Mouse (Mus musculus) kidney, adult 2 months (tissue): Measurements from ENCODE around the gene Abhd11. TPM values are rescaled to one million over a fixed set of nuclear protein-coding genes. Genes with fewer than 3 reads are reported as not detected.

Experiments used
- DNase-seq: peaks from one replicate; pipeline ENCODE4 v3.0.0; 2021
- H3K27ac ChIP-seq: fragments of 200-500 bp; 2 replicates; pipeline ENCODE4 v1.5.1; 2012; ENCODE audit warnings: low read depth, low read length, control low read depth, inconsistent platforms; ENCODE audit not compliant: insufficient read depth
- H3K27me3 ChIP-seq: fragments of 200-500 bp; replicated peaks from 2 replicates; pipeline ENCODE4 v1.6.1; 2012; ENCODE audit warnings: mild to moderate bottlenecking, moderate library complexity, low read length, inconsistent platforms; ENCODE audit not compliant: control insufficient read depth, insufficient read depth
- H3K36me3 ChIP-seq: fragments of 200-500 bp; 2 replicates; pipeline ENCODE4 v1.6.1; 2012; ENCODE audit warnings: mild to moderate bottlenecking, moderate library complexity, low read length, inconsistent platforms; ENCODE audit not compliant: control insufficient read depth, insufficient read depth
- H3K4me1 ChIP-seq: fragments of 200-500 bp; 2 replicates; pipeline ENCODE4 v1.6.1; 2011; ENCODE audit warnings: low read length; ENCODE audit not compliant: control insufficient read depth, insufficient read depth
- H3K4me3 ChIP-seq: fragments of 200-500 bp; 2 replicates; pipeline ENCODE4 v1.5.1; 2011; ENCODE audit warnings: mild to moderate bottlenecking, low read depth, low read length, control low read depth; ENCODE audit not compliant: insufficient read depth
- CTCF ChIP-seq: fragments of 200-500 bp; conservative IDR thresholded peaks from 2 replicates; pipeline ENCODE4 v1.5.1; 2011; ENCODE audit warnings: low read depth, mild to moderate bottlenecking, control low read depth, low read length, moderate library complexity, mixed read lengths; ENCODE audit not compliant: insufficient read depth, insufficient read length
- POLR2A ChIP-seq: fragments of 200-500 bp; IDR thresholded peaks from one replicate; pipeline ENCODE4 v1.6.1; 2011; ENCODE audit warnings: low read depth, low read length, control low read depth
- WGBS: fragments of 180-500 bp; shearing (Covaris S2); methylation state at CpG from one replicate; pipeline ENCODE4 v1.1.7; 2018; 5-methylcytosine and 5-hydroxymethylcytosine counted together
- polyA plus RNA-seq: library from polyadenylated mRNA; depleted of rRNA; stranded (reverse); fragments of >200 nt; gene quantifications from 2 replicates; pipeline ENCODE4 v1.2.3, GENCODE M21; 2012

The Abhd11 gene
- polyA plus RNA-seq, 1 experiment = 111 TPM

DNA sequence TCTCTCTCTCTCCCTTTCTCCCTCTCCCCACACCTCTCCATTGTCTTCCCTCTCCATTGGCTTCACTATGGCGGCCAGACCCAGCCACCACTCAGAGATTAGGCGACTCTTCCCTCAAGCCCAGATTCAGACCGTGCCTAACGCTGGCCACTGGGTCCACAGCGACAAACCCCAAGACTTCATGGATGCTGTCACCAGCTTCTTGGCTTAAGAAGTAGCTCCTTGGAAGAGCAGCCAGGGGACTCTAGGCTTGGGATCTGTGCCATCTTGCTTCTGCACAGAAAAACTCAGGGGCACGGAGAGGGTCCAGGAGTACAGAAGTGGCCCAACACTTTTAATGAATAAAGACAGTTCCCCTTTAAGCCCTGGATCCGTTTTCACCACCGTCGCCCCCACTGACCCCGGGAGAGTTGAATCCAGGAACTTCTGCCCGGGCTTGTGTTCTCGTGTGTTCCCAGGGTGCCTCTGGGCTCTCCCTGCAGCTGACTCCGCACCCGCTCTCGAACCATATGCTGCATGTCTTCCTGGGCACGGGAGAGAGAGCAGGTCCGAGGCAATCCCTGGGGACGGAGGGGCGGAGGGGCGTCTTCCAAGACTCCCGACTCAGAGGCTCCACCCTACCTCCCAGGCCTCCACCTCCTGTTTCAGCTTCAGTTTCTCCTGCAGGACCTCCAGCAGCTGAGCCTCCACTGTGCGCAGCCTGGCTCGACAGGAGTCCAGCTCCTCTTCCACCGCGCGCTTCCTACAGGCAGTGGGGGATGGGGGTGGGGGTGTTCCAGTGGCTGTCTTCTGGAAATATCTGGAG lies 3.1 kb downstream of the Abhd11 start:
- Histone ChIP-seq H3K27me3 (no peaks in the 10 kb centered on the region), H3K4me3 (peak overlapping the region; percentile 9), H3K27ac (no peak overlapping the region; the same call in 1 of the 2 replicates), H3K4me1 (peaks cover 9% of the 10 kb centered on the region; the same call in 1 of the 2 replicates), H3K36me3 (no peaks in the 10 kb centered on the region)
- 51% methylated on average over 26 of the region's 26 CpGs for WGBS
- TF ChIP-seq POLR2A (no peak), CTCF (no peak)
- no peak for DNase-seq

DNA sequence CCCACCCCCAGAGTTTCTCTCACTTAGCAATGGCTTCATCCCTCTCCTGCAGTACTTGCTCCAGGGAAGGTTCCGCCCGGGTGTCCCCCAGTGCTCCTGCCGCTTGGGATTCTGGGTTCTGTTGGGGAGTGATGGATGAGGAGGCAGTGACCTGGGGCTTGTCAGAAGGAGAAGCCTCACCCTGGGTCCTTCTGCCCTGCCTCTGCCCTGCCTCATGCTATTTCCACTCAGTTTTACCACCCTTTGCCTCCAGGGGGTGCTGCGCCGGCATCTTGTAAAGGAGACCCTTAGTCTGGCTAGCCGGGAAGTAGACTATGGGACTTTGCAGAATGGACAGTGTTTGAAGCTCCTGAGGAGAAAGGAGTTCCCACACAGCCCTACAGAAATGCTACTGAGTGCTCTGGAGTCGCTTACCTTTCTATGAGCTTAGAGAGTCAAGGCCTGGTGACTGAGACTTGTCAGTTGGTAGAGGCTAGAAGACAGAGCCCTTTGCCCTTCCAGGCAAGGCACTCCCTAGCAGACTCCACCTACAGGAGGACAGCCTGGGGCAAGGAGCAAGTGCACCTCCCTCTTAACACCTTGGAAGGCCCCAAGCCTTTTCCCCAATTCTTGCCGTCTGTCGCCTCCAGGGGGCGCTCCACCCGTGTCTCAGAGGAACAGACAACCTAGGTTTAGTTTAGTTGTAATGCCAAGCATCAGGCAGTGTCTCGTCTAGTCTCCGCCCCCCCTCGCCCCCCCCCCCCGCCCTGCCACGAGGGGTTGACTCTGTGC lies 3.9 kb downstream of the Abhd11 start:
- DNase-seq = peak; percentile 91
- Histone ChIP-seq H3K36me3 (no peaks in the 10 kb centered on the region), H3K4me1 (peaks cover 9% of the 10 kb centered on the region; the same call in 1 of the 2 replicates), H3K27ac (peak overlapping the region; percentile 40; the same call in 1 of the 2 replicates), H3K4me3 (peak overlapping the region; percentile 9; the same call in 1 of the 2 replicates), H3K27me3 (no peaks in the 10 kb centered on the region)
- TF ChIP-seq CTCF (peak; percentile 74), POLR2A (no peak)
- 9% methylated on average over 16 of the region's 16 CpGs for WGBS

DNA sequence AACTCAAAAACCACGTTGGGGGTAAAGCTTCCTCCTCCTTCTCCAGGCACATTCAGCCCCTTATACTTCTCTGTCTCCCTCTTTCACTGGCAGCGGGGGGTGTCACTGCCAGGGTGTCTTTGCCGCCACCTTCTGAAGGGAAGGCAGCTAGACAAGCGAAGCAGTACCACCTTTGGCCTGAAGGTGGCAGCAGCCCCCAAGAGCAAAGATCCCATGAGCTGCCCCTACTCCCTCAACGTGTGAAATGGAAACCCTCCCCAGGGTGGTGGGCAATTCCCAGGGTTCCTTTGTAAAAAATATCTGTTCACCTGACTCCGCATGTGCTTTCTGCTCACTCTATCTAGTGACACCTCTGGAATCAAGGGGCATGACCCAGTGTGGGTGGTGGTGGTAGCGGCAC lies 6.5 kb downstream of the Abhd11 start:
- DNase-seq = peak; percentile 86
- peaks cover 5% of the 10 kb centered on the region; the same call in 1 of the 2 replicates for H3K4me1 ChIP-seq
- H3K4me3 ChIP-seq = no peak overlapping the region
- no peak overlapping the region for H3K27ac ChIP-seq
- H3K27me3 ChIP-seq = no peaks in the 10 kb centered on the region
- WGBS = 9% methylated on average over 7 of the region's 7 CpGs
- H3K36me3 ChIP-seq = no peaks in the 10 kb centered on the region
- TF ChIP-seq POLR2A = no peak
- TF ChIP-seq CTCF = peak; percentile 95

DNA sequence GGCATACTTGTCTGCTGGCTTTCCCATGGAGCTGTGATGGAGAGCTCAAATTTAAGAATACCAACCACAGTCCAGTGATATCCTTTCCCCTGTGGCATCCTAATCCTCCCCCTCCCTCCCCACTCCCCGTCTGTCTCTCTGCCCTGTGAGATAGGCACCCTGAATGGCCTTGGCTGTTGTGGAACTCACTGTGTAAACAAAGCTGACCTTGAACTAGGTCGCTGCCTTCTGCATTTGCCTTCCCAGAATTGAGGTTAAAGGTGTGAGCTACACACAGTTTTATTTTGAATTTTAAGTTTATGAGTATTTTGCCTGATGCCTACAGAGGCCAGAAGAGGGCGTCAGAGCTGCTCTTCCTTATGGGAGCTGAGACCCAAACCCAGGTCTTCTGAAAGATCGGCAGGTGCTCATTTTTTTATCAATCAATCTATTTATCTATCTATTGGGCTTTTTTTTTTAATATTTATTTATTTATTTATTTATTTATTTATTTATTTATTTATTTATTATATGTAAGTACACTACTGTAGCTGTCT lies 7.3 kb downstream of the Abhd11 start:
- H3K27ac ChIP-seq = no peak overlapping the region
- peaks cover 1% of the 10 kb centered on the region; the same call in 1 of the 2 replicates for H3K4me1 ChIP-seq
- 43% methylated on average over 4 of the region's 4 CpGs for WGBS
- H3K4me3 ChIP-seq = no peak overlapping the region
- no peaks in the 10 kb centered on the region for H3K27me3 ChIP-seq
- TF ChIP-seq POLR2A = no peak
- peak; percentile 30; the same call in 1 of the 2 replicates for TF ChIP-seq CTCF
- H3K36me3 ChIP-seq = no peaks in the 10 kb centered on the region
- DNase-seq = peak; percentile 46

DNA sequence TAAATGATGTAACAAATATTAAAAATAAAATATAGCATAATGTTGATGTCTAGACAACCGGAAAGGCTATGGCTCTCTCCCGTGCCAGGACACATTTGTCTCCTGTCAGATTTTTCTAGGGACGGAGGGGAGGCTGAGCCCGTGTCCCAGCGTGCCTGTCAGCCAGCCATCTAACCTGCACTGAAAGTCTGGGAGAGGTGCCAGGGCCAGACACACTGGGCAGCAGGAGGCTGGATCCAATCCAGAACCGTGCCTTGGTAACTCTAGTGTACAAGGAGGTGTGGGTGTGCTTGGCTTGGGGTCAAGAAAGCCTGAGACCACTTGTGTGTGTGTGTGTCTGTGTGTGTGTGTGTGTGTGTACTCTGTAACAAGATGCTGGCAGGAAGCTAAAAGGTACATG lies 12.9 kb downstream of the Abhd11 start:
- WGBS = 4% methylated on average over 6 of the region's 6 CpGs
- Histone ChIP-seq H3K27ac (no peak overlapping the region), H3K4me3 (no peak overlapping the region), H3K36me3 (no peaks in the 10 kb centered on the region), H3K4me1 (peaks cover 13% of the 10 kb centered on the region; the same call in 1 of the 2 replicates), H3K27me3 (no peaks in the 10 kb centered on the region)
- DNase-seq = peak; percentile 95
- no peak for TF ChIP-seq POLR2A

DNA sequence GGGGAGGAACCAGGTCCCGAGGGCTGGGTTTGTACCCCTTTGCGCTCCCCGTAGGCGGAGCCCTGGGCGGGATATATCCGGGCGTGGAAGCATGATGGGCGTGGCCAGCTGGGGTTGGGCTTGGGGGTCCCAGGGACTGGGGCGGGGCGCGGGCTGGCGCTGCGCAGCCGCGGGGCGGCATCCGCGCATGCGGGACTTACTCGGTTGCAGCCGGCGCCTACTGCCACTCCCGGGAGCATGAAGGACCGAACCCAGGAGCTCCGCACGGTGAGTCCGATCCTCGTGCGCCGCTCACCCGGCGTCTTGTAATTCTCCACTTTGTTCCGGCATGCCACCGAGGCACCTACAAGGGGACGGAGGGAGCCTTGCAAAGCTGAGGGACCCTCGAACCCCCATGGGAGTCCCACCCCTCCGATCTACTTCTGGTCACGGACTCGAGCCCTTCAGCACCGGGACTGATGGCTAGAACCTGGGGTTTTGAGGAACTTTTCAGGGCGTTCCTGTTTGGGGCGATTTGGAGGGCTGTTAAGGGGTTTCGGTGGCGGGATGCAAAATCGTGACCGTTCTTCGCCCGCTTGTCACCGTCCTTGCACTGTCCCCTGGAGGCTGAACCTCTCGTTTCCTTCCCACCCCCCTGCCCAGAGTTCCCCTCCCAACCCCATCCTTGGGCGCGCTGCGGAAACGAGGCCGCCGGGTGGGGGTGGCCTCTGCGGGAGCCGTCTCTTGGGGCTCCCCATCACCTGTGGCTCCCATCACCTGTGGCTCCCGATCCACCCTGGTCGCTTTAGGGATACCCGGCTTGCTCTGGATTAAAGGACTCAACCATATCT lies 14.6 kb downstream of the Abhd11 start, which contains the start of gene Stx1a:
Gene Stx1a (plus strand): TSS at position 139 of the 830 bp plus-strand sequence.
- WGBS = 1% methylated on average over 61 of the region's 61 CpGs
- H3K27ac ChIP-seq = no peak within 1 kb of the TSS
- TF ChIP-seq CTCF (no peak), POLR2A (no peak)

More for the DNA sequence above, 14.6 kb downstream of the Abhd11 start, which contains the start of gene Stx1a:
- H3K4me3 ChIP-seq = peak within 1 kb of the TSS; percentile 57
- H3K4me1 ChIP-seq = peaks cover 13% of the 10 kb centered on the region; the same call in 1 of the 2 replicates
- no peaks in the 10 kb centered on the region for H3K36me3 ChIP-seq
- H3K27me3 ChIP-seq = no peaks in the 10 kb centered on the region
- peak; percentile 87 for DNase-seq
